Mouse (Mus musculus) Patski (cell line): Measurements from ENCODE around the gene Gm5244. TPM values are rescaled to one million over a fixed set of nuclear protein-coding genes. Genes with fewer than 3 reads are reported as not detected.

Experiments
- ATAC-seq: fragments of 100-300 bp; one replicate; pipeline ENCODE4 v1.8.0; 2021
- CTCF ChIA-PET: fragments of 350-600 bp; sonication (Branson Sonifier 250); formaldehyde crosslinking; loops from one replicate; lab custom pipeline; 2022; ENCODE audit warnings: inconsistent platforms; lab: Charles Lee
- POLR2A ChIA-PET: fragments of 350-600 bp; sonication (Branson Sonifier 250); formaldehyde crosslinking; loops from one replicate; lab custom pipeline; 2022; ENCODE audit warnings: antibody characterized with exemption, inconsistent platforms; lab: Charles Lee
- DNase-seq: peaks from one replicate; pipeline ENCODE4 v3.0.0-alpha.2; 2011; ENCODE audit warnings: low read depth, low spot score
- H3K27me3 ChIP-seq: fragments of 371-371 bp; one replicate; pipeline ENCODE4 v1.5.1; 2021
- CTCF ChIP-seq: fragments of 100-300 bp; IDR thresholded peaks from one replicate; pipeline ENCODE4 v1.5.1; 2021
- in situ Hi-C: fragments of 300-500 bp; cut with MboI; formaldehyde crosslinking; loops from 3 replicates; pipeline ENCODE4 v1.11.1; 2018; ENCODE audit warnings: low pct_unique_long_range_greater_than_20kb, mixed read lengths
- polyA plus RNA-seq: library from polyadenylated mRNA; unstranded; gene quantifications from one replicate; pipeline ENCODE4 v1.2.3, GENCODE M21; 2021

Gm5244 gene
- polyA plus RNA-seq, 1 experiment from 2014 or later: not detected

- ATAC-seq: no peak
- in situ Hi-C loops: no loop called here
- DNase-seq: no peak
- no peak for TF ChIP-seq CTCF
- H3K27me3 ChIP-seq: peaks cover 32% of the 10 kb centered on the region
- POLR2A ChIA-PET: no interaction called here
- CTCF ChIA-PET: no interaction called here
Measured at GRCm38 (mm10) chr19:12883555-12883954, 37.1 kb downstream of the Gm5244 start, which contains the start of gene Olfr1445. Olfr1445 (plus strand) TSS chr19:12883855.

DNA sequence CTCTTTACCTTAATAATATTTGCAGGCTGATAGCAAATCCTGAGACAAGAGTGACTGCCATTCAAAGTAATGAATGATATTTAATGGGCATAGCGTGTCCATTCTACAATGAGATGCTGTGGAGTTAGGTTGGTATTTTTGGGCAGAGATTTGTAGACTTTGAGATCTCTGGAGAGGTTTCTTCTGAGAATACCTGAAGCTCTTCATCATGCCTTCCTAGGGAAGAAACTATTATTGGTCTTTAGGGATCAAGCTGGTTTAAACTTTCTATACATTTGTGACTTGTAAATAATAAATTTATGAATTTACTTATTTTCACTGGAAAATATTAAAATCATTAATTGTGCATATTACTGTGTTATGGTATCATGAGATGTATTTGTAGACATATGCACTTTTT, 46.9 kb downstream of the Gm5244 start, which contains the start of gene Olfr1446:
Olfr1446 (minus strand) TSS at position 101 of the 400 bp plus-strand sequence.
- TF ChIP-seq CTCF: no peak

More for the DNA sequence above, 46.9 kb downstream of the Gm5244 start, which contains the start of gene Olfr1446:
- CTCF ChIA-PET: interaction anchor here (1.0 to 1.4 kb wide), 2 partner anchors 14 to 34 kb away, joined by 3 read pairs; no protein-coding TSS in a partner anchor
- ATAC-seq (no peak), DNase-seq (no peak)
- H3K27me3 ChIP-seq: peaks cover 30% of the 10 kb centered on the region
- POLR2A ChIA-PET: no interaction called here
- in situ Hi-C loops: no loop called here

Other genes starting within 250 kb of the Gm5244 start
- 0.04 TPM for gene Gm4952, start 246.7 kb upstream of the Gm5244 start, polyA plus RNA-seq
- gene Glyat, start 213.4 kb upstream of the Gm5244 start, polyA plus RNA-seq: 0.64 TPM
- gene Olfr1442, start 176.2 kb upstream of the Gm5244 start, polyA plus RNA-seq: not detected
- not detected for gene Olfr1443, start 168.6 kb upstream of the Gm5244 start, polyA plus RNA-seq
- gene Keg1, start 150.9 kb upstream of the Gm5244 start, polyA plus RNA-seq: 0.81 TPM
- gene Cntf, start 81.0 kb upstream of the Gm5244 start, polyA plus RNA-seq: 59.9 TPM
- gene Zfp91, start 50.6 kb upstream of the Gm5244 start, polyA plus RNA-seq: 94.3 TPM
- 1.0 TPM for gene Lpxn, start 50.5 kb upstream of the Gm5244 start, polyA plus RNA-seq
- gene Olfr1444, start 10.6 kb downstream of the Gm5244 start, polyA plus RNA-seq: not detected
- gene Olfr1445, start 37.2 kb downstream of the Gm5244 start, polyA plus RNA-seq: not detected
- not detected for gene Olfr1446, start 46.8 kb downstream of the Gm5244 start, polyA plus RNA-seq
- gene Olfr1447, start 57.1 kb downstream of the Gm5244 start, polyA plus RNA-seq: not detected
- gene Olfr1448, start 77.7 kb downstream of the Gm5244 start, polyA plus RNA-seq: not detected
- not detected for gene Olfr1449, start 84.2 kb downstream of the Gm5244 start, polyA plus RNA-seq
- not detected for gene Olfr1450, start 103.6 kb downstream of the Gm5244 start, polyA plus RNA-seq
- gene Olfr1451, start 148.3 kb downstream of the Gm5244 start, polyA plus RNA-seq: not detected
- not detected for gene Olfr1453, start 181.6 kb downstream of the Gm5244 start, polyA plus RNA-seq
- not detected for gene Olfr1454, start 213.9 kb downstream of the Gm5244 start, polyA plus RNA-seq